Mouse (Mus musculus) cerebellum, adult 11-12 months (tissue): ENCODE results near the gene Fbxo4.

Experiments used
- DNase-seq: peaks from one replicate; pipeline ENCODE4 v3.0.0; 2022

Fbxo4 gene

GRCm38 (mm10) chr15:3979061-3979848, at the start of gene Fbxo4:
Gene Fbxo4, minus strand, starts transcription at chr15:3979573.
- peak; percentile 88 for DNase-seq

GRCm38 (mm10) chr15:4028960-4029359, 49.6 kb upstream of the Fbxo4 start:
- peak; percentile 50 for DNase-seq

GRCm38 (mm10) chr15:4028411-4028700, 49.0 kb upstream of the Fbxo4 start:
- no peak for DNase-seq

GRCm38 (mm10) chr15:4027671-4028410, 48.5 kb upstream of the Fbxo4 start:
- no peak for DNase-seq

DNA sequence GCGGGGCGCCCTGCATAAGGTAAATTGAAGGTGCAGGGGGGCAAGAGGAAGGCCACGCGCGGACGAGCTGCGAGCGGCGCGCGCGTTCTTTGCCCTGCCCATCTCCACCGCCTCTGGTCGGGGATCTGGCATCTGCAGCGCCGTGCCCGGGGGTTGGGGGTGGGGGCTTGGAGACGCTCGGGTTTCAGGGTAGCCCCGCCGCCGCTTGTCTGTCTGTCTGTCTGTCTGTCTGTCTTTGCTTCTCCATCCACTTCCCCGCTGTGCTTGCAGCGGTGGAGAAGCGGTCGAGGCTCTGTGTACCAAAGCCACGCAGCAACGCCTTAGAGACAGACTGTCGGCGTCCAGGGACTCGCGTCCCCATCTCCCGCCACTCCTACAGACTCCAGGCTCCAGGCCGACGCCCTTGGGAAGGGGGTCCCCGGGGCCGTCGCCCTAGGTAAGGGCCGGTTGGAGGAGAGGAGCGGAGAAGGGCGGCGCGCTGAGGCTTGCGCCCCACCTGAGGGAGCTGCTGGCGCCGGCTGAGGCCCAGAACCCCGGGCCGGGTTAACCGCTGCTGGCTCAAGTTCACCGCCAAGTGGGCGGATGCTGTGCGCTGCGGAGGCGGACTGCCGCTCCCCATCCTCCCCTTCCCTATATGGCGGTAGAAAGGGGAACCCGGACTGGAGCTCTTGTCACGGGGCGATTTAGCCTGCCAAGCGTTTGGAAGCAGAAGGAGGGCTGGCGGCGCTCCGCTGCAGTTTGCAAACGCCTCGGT, 47.6 kb upstream of the Fbxo4 start:
- DNase-seq = peak; percentile 90

GRCm38 (mm10) chr15:4026231-4026773, 46.9 kb upstream of the Fbxo4 start, which contains the start of gene Oxct1:
Gene Oxct1, plus strand, starts transcription at chr15:4026383.
- DNase-seq = peak; percentile 96

- peak; percentile 28 for DNase-seq
Measured at GRCm38 (mm10) chr15:4025508-4025904, 46.1 kb upstream of the Fbxo4 start.

DNA sequence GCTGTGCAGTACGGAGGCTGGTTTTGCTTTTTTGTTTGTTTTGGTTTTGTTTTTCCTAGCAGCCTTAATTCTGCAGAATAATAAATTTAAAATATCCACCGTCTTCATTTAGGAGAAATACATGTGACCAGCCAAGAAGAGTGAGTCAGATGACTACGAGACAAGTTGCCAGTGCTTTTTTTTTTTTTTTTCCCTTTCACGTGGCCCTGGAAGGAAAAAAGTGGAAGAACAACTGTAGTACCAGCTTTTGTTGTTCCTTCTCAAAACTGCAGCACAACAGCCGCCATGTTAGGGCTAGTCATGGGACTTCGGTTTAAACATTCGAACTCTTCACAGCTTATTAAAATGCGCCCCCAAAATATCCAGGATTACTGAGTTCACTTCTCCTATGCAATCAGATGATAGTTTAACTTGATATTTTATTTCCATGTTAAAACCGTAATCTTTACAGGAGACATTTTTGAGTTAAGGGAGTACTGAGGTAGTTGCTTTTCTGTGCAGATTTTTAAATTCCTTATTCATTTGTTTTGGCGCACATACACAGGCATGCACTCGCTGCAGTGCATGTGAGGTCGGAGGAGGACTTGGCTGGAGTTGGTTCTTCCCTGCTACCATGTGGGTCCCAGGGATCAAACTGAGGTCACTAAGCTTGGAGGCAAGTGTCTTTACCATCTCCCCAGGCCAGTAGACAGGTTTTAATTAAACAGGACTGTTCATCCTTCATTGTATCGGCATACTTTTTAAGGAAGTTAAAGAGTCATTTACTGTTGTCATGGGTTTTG, 45.5 kb upstream of the Fbxo4 start:
- DNase-seq = no peak

- no peak for DNase-seq
Measured at GRCm38 (mm10) chr15:4023747-4024146, 44.4 kb upstream of the Fbxo4 start.

DNA sequence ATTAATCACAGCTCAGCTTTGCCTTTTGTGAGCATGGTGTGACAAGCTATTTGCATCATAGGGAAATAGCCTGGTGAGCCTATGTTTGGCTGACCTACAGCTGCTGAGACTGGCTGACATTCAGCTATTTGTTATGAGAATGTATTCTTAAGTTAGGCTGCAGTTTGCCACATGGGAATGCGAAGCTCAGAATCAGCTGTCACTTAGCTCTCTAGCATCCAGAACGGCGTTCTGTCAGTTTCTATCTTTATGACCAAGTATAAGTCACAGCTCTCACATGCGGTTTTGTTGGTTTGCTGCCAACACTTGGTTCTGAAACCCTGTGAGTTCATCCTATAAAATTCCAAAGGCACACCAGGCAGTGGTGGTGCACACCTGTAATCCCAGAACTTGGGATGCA, 41.3 kb upstream of the Fbxo4 start:
- DNase-seq = no peak

DNA sequence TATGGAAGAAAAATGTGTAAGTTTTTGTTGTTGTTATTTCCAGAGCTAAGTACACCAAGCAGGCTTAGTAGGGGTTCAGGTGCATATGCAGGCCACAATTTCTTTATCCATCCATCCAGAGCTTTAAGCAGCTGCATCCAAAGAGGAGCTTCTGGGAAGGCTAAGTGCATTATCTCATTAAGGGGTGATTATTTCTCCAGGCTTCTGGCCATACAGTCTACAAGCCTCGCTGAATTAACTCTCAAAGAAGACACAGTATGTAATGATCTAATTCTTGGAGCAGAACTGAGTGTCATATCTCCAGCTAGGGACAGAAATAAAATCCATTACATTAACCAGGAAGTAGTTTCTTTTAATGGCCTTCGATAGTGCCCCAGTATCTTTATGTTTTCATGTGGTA, 34.5 kb upstream of the Fbxo4 start:
- DNase-seq = no peak

DNA sequence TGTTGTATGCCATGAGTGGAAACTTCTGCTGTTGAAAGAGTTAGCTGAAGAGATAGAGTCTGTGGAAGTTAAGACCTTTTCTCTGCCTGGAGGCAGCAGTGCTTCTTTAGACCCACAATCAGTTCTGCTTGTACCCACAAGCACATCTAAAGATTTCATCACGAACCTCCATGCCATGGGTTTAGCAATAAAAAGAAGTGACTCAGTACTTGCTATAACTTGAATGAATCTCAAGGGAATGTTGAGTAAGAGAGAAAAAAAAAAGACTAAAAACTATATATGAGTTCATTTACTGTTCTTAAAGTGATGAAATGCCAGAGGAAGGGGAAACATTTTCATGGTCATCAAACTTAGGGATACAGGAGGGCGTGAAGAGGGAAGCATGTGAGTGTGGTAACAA, 21.2 kb upstream of the Fbxo4 start:
- no peak for DNase-seq

GRCm38 (mm10) chr15:3999144-3999543, 19.8 kb upstream of the Fbxo4 start:
- no peak for DNase-seq

DNA sequence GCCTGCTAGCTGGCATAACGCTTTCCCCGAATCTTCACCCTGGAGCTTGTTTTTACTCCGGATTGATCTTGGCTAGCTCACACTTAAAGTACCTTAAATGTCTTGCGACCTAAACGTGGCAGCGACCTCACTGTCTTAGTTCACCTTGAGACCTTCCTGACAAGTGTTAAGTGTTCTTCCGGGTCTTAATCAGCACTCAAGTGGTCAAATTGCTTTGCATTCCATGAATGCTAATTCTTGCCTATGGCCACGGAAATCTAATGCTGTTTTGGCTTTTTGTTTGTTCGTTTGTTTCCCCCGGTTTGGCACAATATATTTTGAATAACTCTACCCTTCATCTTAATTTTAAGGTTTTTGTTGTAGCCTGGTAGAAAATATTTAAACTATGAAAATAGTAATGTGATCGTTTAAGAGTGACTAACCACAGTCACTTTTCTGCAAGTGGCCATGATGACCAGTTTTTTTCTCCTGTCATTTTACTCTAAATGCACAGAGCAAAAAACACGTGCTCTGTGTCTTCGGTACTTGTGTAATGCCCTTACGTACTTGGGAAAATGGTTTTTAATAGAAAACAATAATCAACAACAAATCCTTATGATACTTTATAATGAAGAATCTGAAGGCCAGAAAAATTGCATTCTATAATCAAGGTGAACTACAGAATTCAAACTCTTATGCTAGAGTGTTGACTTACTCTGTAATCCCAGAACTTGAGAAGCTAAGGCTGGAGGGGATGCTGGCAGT, 17.1 kb upstream of the Fbxo4 start:
- no peak for DNase-seq

GRCm38 (mm10) chr15:3995448-3996266, 16.3 kb upstream of the Fbxo4 start, which contains the start of gene AW549877:
Gene AW549877, minus strand, starts transcription at chr15:3995744.
- peak; percentile 100 for DNase-seq

DNA sequence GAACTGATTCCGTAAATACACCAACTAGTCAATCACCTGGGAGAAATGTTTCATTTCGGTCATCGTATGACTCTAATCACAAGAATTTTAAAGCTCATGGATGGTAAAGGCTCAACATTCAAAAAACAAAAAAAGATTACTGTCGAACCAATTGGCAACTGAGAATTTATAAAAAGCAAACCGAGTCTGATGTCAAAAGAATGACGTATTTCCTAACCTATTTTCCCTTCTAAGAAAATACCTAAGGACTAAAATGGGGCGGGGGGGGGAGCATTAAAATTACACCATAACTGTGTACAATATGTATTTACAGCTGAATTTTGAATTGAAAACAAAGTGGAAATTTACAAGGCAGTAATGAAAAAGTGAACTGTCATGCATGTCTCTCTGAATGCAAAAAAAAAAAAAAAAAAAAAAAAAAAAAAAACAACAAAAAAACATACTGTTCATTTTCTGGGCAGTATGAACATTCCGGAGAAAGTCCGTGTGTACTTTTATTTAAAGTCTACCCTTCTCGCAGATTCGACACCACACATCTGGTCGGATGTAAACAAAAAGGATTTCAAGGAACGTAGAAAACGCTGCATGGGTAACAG, 15.6 kb upstream of the Fbxo4 start:
- no peak for DNase-seq

DNA sequence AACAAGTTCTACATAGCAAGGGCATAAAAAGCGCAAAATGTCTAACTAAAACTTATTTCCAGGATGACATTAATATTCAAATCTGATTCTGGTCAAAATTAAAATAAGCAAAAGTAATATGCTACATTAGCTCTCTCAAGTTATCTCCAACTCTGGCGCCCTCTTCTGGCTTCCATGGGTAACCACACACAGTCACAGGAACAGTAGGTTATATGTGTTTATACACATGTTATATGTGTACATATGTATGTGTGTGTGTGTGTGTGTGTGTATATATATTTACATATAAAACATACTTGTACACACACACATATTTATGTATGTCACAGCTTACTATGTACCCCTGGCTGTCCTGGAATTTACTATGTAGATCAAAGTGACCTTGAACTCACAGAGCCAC, 8.6 kb upstream of the Fbxo4 start:
- DNase-seq = no peak

DNA sequence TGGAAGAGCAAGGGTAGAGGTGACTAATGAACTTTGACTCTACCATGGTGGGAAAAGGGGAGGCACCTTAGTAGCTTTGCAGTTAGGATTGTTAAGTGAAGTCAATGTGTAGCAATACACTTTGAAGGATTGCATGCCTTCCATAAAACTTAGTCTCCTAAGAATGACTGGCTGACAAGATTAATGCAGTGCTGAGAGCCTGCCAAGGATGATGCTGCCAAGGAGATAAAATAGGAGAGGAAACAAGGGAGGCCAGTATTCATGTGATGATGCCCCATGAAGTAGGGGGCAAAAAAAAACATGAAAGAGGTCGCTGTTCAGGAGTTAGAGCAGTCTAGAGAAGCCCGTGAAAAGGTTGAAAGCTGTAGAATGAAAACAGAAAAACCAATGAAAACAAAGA, 5.5 kb upstream of the Fbxo4 start:
- no peak for DNase-seq

DNA sequence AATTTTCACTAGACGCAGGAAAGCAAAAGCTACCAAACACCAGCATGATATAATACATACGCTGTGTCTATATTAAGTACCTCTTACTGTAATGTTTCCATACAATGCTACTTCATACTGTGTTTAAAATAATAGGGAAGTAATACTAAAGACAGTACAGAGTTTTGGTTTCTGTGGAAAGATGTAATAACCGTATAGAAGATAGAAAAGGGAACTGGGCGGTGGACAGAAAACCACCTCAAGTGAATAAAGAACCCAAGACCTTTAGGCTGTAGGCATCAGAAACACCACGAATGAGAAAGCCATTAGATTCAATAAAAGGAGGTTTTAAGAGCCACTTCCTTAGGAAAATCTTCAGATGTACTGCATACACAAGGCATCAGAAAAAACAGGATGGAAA, 3.4 kb upstream of the Fbxo4 start:
- no peak for DNase-seq

DNA sequence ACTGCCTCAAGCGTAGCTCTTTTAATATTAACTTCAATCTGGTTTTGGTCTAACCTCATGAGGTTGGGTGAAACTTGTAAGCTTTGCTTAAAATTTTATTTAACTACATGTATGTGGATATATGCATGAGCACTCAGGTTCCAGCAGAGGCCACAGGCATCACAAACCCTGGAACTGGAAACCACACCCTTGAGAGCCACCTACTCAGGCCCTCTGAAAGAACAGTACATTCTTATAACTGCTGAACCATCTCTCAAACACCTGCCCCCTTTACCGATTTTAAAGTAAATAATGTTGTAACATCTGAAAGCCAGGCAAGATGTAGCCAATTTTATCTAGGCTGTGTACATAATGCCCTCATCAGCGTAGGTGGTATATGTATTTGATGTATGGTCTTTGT, 498 bp upstream of the Fbxo4 start:
- peak; percentile 24 for DNase-seq

- DNase-seq = no peak
Measured at GRCm38 (mm10) chr15:3978279-3978678, 1.1 kb downstream of the Fbxo4 start.
